Mouse (Mus musculus): ENCODE measurements at regions not wholly inside any gene's neighbourhood (a gene's known extent, or its start where the extent isn't known, plus 50 kb on each side); places are given as distances from the start of the nearest gene placed in this dataset.

GRCm38 (mm10) chr13:84064291-84064940, 157.7 kb upstream of the Tmem161b start:
- TF ChIP-seq CTCF (IDR thresholded peaks at IDR 0.05; ENCODE audit: low read depth), result no peak
- TF ChIP-seq EP300 (IDR thresholded peaks at IDR 0.05; ENCODE audit: low read depth), result no peak

Data from heart, postnatal 0 days (tissue).